Mouse (Mus musculus): ENCODE measurements at regions not wholly inside any gene's neighbourhood (a gene's known extent, or its start where the extent isn't known, plus 50 kb on each side); places are given as distances from the start of the nearest gene placed in this dataset.

DNA sequence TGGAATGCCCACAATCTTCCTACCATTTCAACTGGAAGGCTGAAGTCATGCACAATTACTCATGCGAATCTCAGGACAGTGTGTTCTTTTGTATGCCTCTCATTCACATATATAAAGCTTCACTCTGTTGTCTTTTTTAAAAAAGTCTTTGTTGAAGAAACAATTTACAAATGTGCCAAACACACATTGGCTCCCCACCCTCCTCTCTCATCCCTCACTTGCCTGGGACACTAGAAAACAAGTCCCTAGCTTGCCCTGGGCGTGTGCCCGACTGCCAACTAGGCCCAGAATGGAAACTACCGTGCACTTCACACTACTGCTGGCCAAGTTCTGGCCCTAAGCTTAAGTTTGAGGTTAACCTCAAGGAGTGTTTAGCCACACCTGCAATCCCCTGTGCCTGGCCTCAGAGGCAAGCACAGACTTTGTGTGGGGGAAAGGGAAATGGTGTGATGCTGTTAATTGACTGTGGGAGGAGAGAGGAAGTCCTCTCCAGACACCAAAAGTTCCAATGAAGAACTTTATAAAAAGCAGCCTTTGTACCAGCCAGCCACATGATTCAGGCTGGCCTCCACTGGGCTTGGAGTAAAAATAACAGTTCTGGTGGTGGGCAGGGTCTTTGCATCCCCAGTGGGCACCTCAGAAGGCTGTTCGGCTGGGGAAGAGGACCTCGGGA is 70.2 kb upstream of the Picalm start:
- no peak for DNase-seq

DNA sequence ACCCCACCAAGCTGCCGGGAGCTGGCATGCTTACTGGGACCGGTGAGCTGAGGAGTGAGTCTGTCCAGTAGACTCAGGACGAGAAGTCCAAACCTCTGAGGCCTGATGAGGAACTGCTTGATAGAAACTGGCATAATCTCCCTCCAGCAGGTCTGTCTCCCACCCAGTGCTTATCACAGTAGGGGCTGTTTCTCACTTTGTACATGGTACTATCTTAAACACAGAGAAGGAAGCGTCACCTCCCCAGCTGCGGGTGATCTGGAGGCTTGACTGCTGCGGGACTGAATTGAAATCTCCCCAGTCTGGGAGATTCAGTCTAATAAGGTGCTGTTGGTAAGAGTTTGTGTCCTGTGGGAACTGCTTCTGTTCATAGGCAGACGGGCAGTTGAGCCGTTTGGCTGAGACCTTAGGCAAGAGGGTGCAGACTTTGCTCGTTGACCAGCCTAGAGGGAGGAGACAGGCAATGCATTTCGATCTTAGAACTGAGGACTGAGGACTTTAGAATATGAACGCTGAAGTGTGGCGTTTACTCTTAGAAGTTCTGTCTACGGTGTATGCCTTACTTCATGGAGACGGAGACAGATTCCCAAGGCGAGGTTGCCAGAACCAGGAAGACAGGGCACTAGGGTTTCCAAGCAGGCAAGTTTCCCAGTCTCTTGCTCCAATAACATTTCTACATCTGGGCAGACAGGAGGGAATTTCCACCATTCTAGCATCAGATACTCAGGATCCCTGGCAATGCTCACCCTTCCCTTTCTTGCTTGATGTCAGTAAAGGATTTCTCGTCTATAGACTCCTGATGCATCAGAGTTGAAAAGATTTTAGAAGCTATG is 69.5 kb upstream of the Picalm start:
- no peak for DNase-seq

DNA sequence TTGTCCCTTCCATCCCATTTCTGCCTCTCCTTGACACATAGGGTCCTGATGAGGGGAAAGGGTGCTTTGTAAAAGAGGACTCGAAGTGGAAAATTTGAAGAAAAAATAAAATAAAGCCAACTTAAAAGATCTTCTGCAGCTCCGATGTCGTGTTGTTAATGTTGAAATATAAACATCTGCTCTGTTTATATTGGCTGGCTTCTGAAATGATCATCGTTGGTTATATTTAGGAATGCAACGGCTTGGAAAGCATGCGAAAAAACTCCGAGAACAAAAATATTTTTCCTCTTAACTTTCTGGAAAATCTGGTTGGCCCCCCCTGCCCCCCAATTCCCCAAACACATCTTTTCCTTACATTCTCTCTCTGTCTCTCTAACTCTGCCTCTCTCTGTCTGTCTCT is 68.3 kb upstream of the Picalm start:
- DNase-seq, result no peak

DNA sequence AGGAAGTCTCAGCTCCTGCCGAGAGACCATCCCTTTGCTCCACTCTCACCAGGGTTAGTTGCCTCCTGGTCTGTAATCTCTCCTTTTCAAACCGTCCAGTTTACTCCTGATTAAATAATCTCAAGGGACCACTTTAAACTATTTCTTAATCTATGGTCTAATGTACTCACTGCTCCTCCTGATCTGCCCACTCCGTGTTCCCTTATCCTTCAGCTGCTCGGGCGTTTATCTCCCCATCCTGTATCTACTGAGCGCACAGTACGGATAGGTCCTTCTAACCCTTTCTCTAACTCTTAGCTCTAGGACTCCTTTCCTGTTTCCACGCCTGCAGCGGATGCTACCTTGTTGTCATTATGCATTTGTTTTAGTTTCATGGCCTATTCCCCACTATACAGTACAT is 67.1 kb upstream of the Picalm start:
- DNase-seq, result no peak

DNA sequence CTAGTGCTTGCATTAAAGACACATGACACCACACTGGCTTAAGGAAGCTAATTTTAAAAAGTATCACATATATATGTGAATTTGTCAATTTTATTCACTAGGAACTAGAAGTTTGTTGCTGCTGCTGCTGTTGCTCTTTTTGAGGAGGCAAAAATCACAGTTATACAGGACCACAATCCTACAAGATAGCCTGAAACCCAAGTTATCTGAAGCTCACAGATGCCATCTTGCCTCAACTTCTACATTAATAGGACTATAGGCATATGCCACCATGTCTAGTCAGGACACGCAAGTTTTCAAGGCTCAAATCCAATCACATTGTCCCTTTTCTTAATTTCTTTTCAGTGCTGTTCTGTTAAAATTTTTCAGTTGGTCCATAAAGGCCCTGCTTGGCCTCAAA is 65.8 kb upstream of the Picalm start:
- no peak for DNase-seq

DNA sequence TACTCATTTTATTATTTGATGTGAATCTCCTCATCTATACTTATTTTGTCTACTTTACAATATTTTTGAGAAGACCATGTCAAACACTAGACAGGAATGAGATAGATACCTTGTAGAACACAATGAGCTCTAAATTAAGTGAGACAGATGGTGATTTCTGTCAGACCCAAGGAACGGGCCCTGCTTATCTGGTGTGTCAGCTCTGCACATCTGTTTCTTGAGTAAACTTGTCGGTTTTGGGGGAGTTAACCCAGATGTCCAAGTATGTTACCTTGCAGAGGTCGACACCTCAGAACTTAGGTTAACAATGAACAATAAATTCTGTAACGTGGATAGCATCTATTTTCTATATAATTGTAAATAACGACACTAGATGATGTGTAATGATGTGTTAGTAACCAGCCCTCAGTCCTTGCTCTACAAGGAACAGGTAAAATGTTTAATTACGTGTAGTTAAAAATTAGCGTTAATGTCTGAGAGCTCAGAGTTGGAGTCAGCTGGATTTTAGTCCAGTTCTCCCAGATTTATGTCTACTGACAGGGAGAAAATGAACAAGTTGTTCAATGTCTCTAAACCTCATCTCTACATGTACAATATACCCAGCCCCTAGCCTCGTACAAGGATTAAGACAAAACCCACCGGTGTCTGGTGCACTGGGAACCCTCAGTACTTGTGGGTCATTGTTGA is 64.6 kb upstream of the Picalm start:
- no peak for DNase-seq

DNA sequence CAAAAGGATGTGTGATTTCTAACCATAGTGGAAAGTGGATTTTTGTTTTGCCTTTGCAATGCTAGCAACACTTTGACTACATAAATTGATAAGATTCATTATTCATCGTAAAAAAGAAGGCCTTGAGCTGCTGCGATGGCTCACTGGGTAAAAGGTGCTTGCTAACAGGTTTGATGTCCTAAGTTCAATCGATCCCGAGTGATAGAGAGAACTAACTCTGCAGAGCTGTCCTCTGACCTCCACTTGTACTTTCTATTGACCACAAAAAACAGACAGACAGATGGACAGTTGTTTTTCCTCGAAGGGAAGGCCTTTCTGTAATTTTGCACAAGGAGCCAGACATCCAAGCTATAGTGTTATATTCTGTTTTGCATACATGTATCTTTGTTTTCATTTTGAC is 63.7 kb upstream of the Picalm start:
- DNase-seq, result no peak

DNA sequence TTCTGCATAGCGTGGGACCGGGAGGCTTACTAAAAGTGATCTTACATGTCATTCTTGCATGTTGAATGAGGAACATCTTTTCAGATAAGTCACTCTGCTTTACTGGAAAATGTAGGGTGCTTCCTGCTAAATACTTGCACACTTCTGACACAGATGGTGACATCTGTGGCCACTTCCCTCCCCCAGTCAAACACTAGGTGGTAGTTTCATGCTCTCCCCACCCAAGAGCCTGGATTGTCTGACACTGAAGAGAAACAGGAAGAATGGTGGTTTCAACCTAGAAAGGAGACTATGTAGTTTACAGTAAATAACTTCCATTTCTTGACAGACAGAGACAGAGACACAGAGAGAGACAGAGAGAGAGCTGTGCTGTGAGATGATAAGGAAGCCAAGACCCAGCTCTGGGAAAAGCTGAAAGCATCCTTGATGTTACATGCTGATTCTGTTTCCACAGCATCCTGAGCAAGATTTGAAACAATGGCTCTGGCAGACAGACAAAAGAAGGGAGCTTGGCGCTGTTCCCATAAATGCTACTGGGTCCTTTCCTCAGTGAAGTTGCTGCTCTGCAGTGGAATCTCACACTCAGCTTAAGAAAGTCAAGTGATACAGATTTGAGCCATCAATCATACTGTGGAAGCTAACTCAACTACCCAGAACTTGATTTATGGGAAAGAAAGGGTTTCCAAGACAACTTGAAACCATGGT is 61.9 kb upstream of the Picalm start:
- no peak for DNase-seq

DNA sequence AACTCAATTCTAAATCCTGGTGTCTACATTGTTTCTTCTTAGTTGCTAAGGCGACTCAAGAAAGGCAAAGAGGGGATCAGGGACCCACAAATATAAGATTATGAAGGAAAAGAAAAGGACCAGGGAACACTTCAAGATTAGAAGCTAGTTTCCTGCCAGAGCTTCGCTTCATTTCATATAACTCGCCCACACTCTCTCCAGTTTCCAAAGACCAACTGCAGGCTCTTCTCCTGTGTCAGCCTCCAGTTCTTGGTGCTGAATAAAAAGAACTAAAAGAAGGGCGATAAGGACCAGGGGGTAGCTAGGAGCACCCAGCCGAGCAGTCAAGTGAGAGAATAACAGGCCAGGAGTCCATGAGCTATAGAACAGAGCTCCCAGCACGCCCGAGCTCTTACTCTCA is 59.7 kb upstream of the Picalm start:
- DNase-seq, result no peak

DNA sequence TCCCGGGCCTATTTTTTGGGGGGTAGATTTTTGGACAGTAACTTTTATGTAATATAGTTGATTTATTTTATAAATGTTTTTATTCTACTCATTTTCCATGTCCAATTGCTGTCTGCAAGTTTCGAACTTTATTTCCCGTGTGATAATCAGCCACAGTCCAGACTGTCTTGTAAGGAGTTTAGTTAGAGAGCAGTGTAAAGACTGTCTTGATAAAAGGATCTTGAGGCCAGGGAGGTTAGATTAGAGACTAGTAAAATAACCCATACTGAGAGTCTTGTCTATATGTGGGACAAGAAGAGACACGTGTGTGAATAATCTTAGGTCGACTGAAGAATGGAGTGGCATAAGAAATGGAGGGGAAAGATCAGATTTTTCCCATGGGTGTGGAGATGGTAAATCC is 56.1 kb upstream of the Picalm start:
- DNase-seq, result no peak

DNA sequence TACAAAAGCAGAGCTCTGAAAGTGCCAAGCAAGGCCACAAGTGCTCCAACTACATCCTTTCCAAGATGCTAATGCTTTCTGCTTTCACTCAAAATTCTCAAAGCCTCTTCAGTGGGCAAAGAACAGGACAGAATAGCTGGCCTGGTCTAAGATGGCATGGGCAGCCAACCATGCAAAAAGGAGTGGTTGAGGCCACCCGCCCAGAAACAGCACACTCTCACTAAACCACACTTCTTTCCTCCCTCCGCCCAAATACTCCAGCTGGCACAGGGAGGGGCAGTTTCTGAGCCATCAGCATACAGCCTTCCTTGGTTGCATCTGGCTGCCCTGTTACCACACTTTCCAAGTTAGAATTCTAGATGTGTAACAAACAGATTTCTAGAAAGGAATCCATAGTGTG is 55.4 kb upstream of the Picalm start:
- DNase-seq, result no peak

DNA sequence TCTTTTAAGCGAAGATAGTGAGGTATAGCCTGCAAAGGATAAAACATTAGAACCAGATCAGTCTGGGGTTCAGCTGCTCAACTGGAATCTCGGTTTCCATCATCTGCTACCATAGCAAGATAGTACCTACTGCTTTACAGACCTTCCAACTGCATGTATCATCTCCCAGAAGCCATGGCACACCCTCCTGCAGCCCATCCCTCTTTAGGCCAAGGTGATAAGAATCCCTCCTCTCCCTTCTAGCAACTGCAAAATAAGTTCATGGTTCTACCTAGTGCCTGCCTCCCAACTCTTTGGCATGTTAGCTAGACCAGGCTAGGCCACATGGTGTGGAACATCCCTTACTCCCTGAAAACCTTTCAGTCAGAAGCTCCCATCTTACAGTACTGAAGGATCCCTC is 52.4 kb upstream of the Picalm start:
- no peak for DNase-seq

DNA sequence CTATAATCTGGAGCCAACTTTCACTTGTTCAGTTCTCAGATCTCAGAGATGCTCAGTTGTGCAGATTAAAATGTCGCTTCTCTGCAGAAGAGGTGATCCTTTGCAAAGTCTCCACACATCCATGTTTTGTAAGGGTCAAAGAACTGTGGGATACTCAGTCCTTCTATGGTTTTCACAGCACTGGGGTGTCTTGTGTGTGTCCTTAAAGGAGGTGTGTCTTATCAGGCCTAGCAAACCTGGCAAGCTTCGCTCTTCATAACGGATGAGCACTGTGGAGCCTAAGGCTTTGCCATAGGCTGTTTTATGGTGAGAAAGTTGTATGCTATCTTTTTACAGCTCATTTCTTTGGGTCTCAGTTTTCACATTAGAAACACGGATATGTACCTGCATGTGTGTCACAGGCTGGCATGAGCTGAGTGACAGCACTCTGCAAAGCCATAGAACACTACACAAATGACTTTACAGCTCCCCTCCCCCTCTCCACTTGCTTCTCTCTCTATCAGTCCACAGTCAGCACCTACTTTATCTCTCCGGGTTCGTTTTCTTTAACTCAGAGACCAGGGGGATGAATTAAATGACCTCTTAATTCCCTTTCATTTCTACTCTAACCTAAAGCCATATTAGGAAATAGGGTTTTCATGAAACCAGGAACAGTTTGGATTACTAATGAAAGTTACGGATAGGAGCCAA is 49.8 kb upstream of the Picalm start:
- no peak for DNase-seq

All from cerebellum, adult 8-10 months (tissue).